Mouse (Mus musculus) lung, embryonic 15.5 days (tissue): ENCODE data around the gene Hrg. TPM values are rescaled to one million over a fixed set of nuclear protein-coding genes. Genes with fewer than 3 reads are reported as not detected.
"Not testable (repeated sequence)": the region's sequence is repeated elsewhere in the genome, so short reads cannot be mapped to it uniquely, and the experiment has no call there.

Experiments used
- ATAC-seq: fragments of 200-750 bp; cut with Nextera tagmentation; 2 replicates; pipeline ENCODE4 v1.8.0; 2017; ENCODE audit warnings: moderate number of reproducible peaks, borderline replicate concordance; ENCODE audit not compliant: low FRiP score, low TSS enrichment; ENCODE audit errors: extremely low read depth
- H3K27ac ChIP-seq: fragments of 300-500 bp; sonication (generic); 2 replicates; pipeline ENCODE4 v1.5.1; 2015; ENCODE audit warnings: moderate library complexity, mild to moderate bottlenecking, inconsistent platforms
- H3K27me3 ChIP-seq: fragments of 300-500 bp; sonication (generic); 2 replicates; pipeline ENCODE4 v1.6.1; 2015; ENCODE audit warnings: inconsistent platforms
- H3K36me3 ChIP-seq: fragments of 300-500 bp; sonication (generic); 2 replicates; pipeline ENCODE4 v1.6.1; 2015; ENCODE audit warnings: inconsistent platforms
- H3K4me1 ChIP-seq: fragments of 300-500 bp; sonication (generic); 2 replicates; pipeline ENCODE4 v1.6.1; 2015; ENCODE audit warnings: inconsistent platforms
- H3K4me2 ChIP-seq: fragments of 300-500 bp; sonication (generic); 2 replicates; pipeline ENCODE4 v1.6.1; 2015; ENCODE audit warnings: inconsistent platforms, mild to moderate bottlenecking, moderate library complexity
- H3K4me3 ChIP-seq: fragments of 300-500 bp; sonication (generic); 2 replicates; pipeline ENCODE4 v1.5.1; 2015; ENCODE audit warnings: mild to moderate bottlenecking, inconsistent platforms
- H3K9ac ChIP-seq: fragments of 300-500 bp; sonication (generic); 2 replicates; pipeline ENCODE4 v1.6.1; 2015; ENCODE audit warnings: inconsistent platforms
- H3K9me3 ChIP-seq: fragments of 300-500 bp; sonication (generic); 2 replicates; pipeline ENCODE4 v1.6.1; 2016; ENCODE audit warnings: inconsistent platforms
- WGBS: fragments of 180-500 bp; shearing (Covaris S2); methylation state at CpG from one replicate; pipeline ENCODE4 v1.1.7; 2015; 5-methylcytosine and 5-hydroxymethylcytosine counted together
- polyA plus RNA-seq: library from polyadenylated mRNA; unstranded; fragments of >200 nt; fragmentation: Nextera tagmentation; extraction: Ambion mirVana; gene quantifications from 2 replicates; pipeline ENCODE4 v1.2.1, GENCODE M21; 2015

Hrg gene
- polyA plus RNA-seq, 1 experiment from 2014 or later, result not detected

- ATAC-seq, result no peak
- no peak overlapping the region for H3K4me3 ChIP-seq
- H3K27me3 ChIP-seq, result no peaks in the 10 kb centered on the region
- H3K4me1 ChIP-seq, result no peaks in the 10 kb centered on the region
- H3K9ac ChIP-seq, result no peak overlapping the region
- WGBS, result 56% methylated on average over 1 of the region's 1 CpGs
- no peaks in the 10 kb centered on the region for H3K36me3 ChIP-seq
- no peaks in the 10 kb centered on the region for H3K9me3 ChIP-seq
- no peak overlapping the region for H3K27ac ChIP-seq
- H3K4me2 ChIP-seq, result no peak overlapping the region
Measured at GRCm38 (mm10) chr16:22967383-22968030, 16.6 kb downstream of the Hrg start.

- not testable (repeated sequence) for H3K4me2 ChIP-seq, H3K4me3 ChIP-seq, ATAC-seq, H3K9me3 ChIP-seq, H3K27ac ChIP-seq, H3K27me3 ChIP-seq, H3K4me1 ChIP-seq, H3K9ac ChIP-seq, H3K36me3 ChIP-seq
- 64% methylated on average over 3 of the region's 3 CpGs for WGBS
Measured at GRCm38 (mm10) chr16:22996951-22997350, 46.1 kb downstream of the Hrg start.

Other genes with a start within 250 kb of the Hrg start
- gene Crygs, start 139.5 kb upstream of the Hrg start, polyA plus RNA-seq, result not detected in 2 replicates
- gene Tbccd1, start 93.4 kb upstream of the Hrg start, polyA plus RNA-seq, result 25.6 and 26.9 TPM in 2 replicates
- 109 and 111 TPM in 2 replicates for gene Dnajb11, start 93.2 kb upstream of the Hrg start, polyA plus RNA-seq
- gene Ahsg, start 59.8 kb upstream of the Hrg start, polyA plus RNA-seq, result 2.9 and 11.2 TPM in 2 replicates
- 0.15 TPM in 1 of 2 replicates, not detected in the other for gene Fetub, start 32.7 kb upstream of the Hrg start, polyA plus RNA-seq
- gene Kng2, start 78.4 kb downstream of the Hrg start, polyA plus RNA-seq, result 0.16 and 0.31 TPM in 2 replicates
- 0.59 and 4.1 TPM in 2 replicates for gene Kng1, start 106.8 kb downstream of the Hrg start, polyA plus RNA-seq
- gene Eif4a2, start 156.4 kb downstream of the Hrg start, polyA plus RNA-seq, result 202 and 203 TPM in 2 replicates
- gene Rfc4, start 176.7 kb downstream of the Hrg start, polyA plus RNA-seq, result 135 and 138 TPM in 2 replicates
- 0.19 TPM in 1 of 2 replicates, not detected in the other for gene Adipoq, start 195.5 kb downstream of the Hrg start, polyA plus RNA-seq